Mouse (Mus musculus): ENCODE measurements around the gene Mmp7.

DNA sequence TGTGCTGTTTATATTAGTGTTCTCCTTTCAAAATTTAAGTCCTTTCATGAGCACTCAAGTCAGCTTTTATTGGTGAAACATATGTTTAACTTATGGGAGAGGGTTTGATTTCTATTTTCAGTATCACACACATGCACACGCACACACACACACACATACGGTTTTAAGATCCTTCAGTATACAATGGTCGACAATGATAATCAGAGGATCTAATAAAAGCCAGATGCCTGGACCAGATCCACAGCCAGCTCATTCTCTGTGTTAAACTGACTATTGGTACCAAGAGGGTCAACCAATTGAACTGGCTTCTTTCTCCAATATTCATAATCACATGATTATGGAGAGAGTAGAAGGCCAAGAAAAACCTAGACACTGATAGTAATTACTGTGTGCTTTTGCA is 3.8 kb downstream of the Mmp7 start:
- no peak for TF ChIP-seq CTCF (IDR thresholded peaks at IDR 0.05; ENCODE audit: low read depth)
- no peak for TF ChIP-seq EP300 (optimal IDR thresholded peaks at IDR 0.05)
